ENCODE assay signal across 9 mouse cellular contexts in the genomic region with DNA sequence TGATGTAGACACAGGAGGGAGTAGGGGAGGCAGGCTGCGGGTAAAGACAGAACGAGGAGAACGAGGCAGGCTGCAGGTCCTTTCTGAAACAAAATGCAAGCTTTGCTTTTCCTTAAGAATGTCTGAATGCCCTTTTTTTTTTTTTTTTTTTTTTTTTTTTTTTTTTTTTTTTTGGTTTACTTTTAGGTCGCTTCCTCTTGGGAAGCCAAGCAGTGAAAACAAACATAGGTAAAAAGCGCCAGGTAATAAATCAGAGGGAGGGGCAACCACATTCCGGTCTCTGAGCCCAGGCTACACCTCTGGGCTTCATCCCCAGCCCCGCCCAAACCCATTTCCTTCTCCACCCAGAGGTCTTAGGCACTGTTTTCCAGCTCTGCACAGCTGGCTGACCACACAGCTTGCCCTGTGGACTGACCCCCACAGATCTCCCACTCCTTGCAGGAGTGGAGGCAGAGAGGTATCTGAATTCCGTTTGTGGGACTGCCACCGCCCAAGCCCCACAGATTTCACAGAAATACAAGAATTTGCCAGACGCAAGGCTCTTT. TPM values are rescaled to one million over a fixed set of nuclear protein-coding genes. Genes with fewer than 3 reads are reported as not detected.
DNase-seq lines count a peak whose midpoint lies in the region; ATAC-seq lines count a peak whose summit lies in the region.
"Had no signal": no experiment of that assay in that cellular context is flagged by ENCODE, and none has a peak within 500 bp of the region (broad histone marks: within the 10 kb centered on the region; RNA-seq: fewer than 3 reads in every experiment).

No protein-coding gene starts in this region.

- peak overlapping the region; percentile 82 for H3K4me2 ChIP-seq in heart, embryonic 16.5 days (ENCODE audit: low read depth, low read length)
- H3K4me2 ChIP-seq in limb, embryonic 12.5 days = peak overlapping the region; percentile 60
- H3K4me2 ChIP-seq in midbrain, embryonic 15.5 days = no peak overlapping the region

- H3K36me3 ChIP-seq in heart, embryonic 16.5 days (ENCODE audit: control insufficient read depth, insufficient read depth) = no peaks in the 10 kb centered on the region
- peaks cover 4% of the 10 kb centered on the region; the same call in 1 of the 2 replicates for H3K36me3 ChIP-seq in limb, embryonic 12.5 days
- peaks cover 15% of the 10 kb centered on the region; the same call in 1 of the 2 replicates for H3K36me3 ChIP-seq in midbrain, embryonic 15.5 days (replicated peaks)

- peak overlapping the region; percentile 75 for H3K4me3 ChIP-seq in heart, embryonic 16.5 days (ENCODE audit: low read length)
- H3K4me3 ChIP-seq in limb, embryonic 12.5 days (replicated peaks) = peak overlapping the region; percentile 39
- no peak overlapping the region for H3K4me3 ChIP-seq in midbrain, embryonic 15.5 days
- H3K4me3 ChIP-seq: erythroblast, embryonic 14.5 days had no signal

- H3K9ac ChIP-seq in heart, embryonic 16.5 days (ENCODE audit: low read length) = peak overlapping the region; percentile 81
- H3K9ac ChIP-seq in limb, embryonic 12.5 days (replicated peaks) = no peak overlapping the region
- H3K9ac ChIP-seq in midbrain, embryonic 15.5 days = no peak overlapping the region

- no peak overlapping the region for H3K27ac ChIP-seq in heart, embryonic 16.5 days (ENCODE audit: low read length)
- no peak overlapping the region for H3K27ac ChIP-seq in limb, embryonic 12.5 days
- no peak overlapping the region for H3K27ac ChIP-seq in midbrain, embryonic 15.5 days

- 33% methylated on average over 10 of the region's 10 CpGs for WGBS in heart, embryonic 16.5 days
- 39% methylated on average over 10 of the region's 10 CpGs for WGBS in limb, embryonic 12.5 days
- WGBS in midbrain, embryonic 15.5 days = 68% methylated on average over 10 of the region's 10 CpGs

- peaks cover 3% of the 10 kb centered on the region; the same call in 1 of the 2 replicates for H3K9me3 ChIP-seq in heart, embryonic 16.5 days (replicated peaks; ENCODE audit: control insufficient read depth, low read length)
- H3K9me3 ChIP-seq in limb, embryonic 12.5 days = no peaks in the 10 kb centered on the region
- no peaks in the 10 kb centered on the region for H3K9me3 ChIP-seq in midbrain, embryonic 15.5 days

- ATAC-seq in heart, embryonic 16.5 days (replicated peaks; ENCODE audit: extremely low read depth, insufficient read depth, low FRiP score) = no peak
- no peak for ATAC-seq in limb, embryonic 12.5 days (ENCODE audit: insufficient number of reproducible peaks, insufficient read depth, low FRiP score, low TSS enrichment, low read depth)
- no peak for ATAC-seq in midbrain, embryonic 15.5 days (replicated peaks)

- DNase-seq in urinary bladder, postnatal 14 days (ENCODE audit: low spot score) = peak; percentile 33
- no peak for DNase-seq in urinary bladder, adult 2 months (ENCODE audit: low spot score)
- DNase-seq in MN1 (ENCODE audit: low spot score) = no peak
- DNase-seq in cerebellum, postnatal 36 days = no peak
- DNase-seq: right cerebral cortex, adult 18-20 months had no signal

- peaks cover 7% of the 10 kb centered on the region for H3K4me1 ChIP-seq in heart, embryonic 16.5 days (ENCODE audit: control insufficient read depth, insufficient read depth, low read length)
- peaks cover 15% of the 10 kb centered on the region; the same call in 1 of the 2 replicates for H3K4me1 ChIP-seq in limb, embryonic 12.5 days (replicated peaks)
- peaks cover 4% of the 10 kb centered on the region; the same call in 1 of the 2 replicates for H3K4me1 ChIP-seq in midbrain, embryonic 15.5 days

- H3K27me3 ChIP-seq in heart, embryonic 16.5 days (ENCODE audit: control insufficient read depth, insufficient read depth, low read length) = no peaks in the 10 kb centered on the region
- H3K27me3 ChIP-seq in limb, embryonic 12.5 days = peaks cover 32% of the 10 kb centered on the region
- H3K27me3 ChIP-seq in midbrain, embryonic 15.5 days (replicated peaks) = no peaks in the 10 kb centered on the region

RNA-seq across cellular contexts. Expression of a gene that starts 15.8 kb away (rescaled TPM):
- not detected in 2 replicates for polyA plus RNA-seq in urinary bladder, adult 2 months (2012; rRNA removed)
- polyA plus RNA-seq in heart, embryonic 16.5 days (2015; fragmentation: Nextera tagmentation; extraction: Ambion mirVana) = 0.24 and 0.32 TPM in 2 replicates
- polyA plus RNA-seq in limb, embryonic 12.5 days (2016; fragmentation: Nextera tagmentation; extraction: Ambion mirVana) = 0.35 and 0.88 TPM in 2 replicates
- 2.0 and 2.5 TPM in 2 replicates for polyA plus RNA-seq in midbrain, embryonic 15.5 days (2015; fragmentation: Nextera tagmentation; extraction: Ambion mirVana)
- polyA plus RNA-seq: erythroblast, embryonic 14.5 days had no signal

RNA-seq across cellular contexts. Expression of a gene that starts 34.1 kb away (rescaled TPM):
- polyA plus RNA-seq in urinary bladder, adult 2 months (2012; rRNA removed) = 4.2 TPM in 2 replicates
- polyA plus RNA-seq in heart, embryonic 16.5 days (2015; fragmentation: Nextera tagmentation; extraction: Ambion mirVana) = 8.5 and 10.6 TPM in 2 replicates
- polyA plus RNA-seq in limb, embryonic 12.5 days (2016; fragmentation: Nextera tagmentation; extraction: Ambion mirVana) = 14.0 TPM in 2 replicates
- polyA plus RNA-seq in midbrain, embryonic 15.5 days (2015; fragmentation: Nextera tagmentation; extraction: Ambion mirVana) = 1.6 and 1.8 TPM in 2 replicates
